Mouse (Mus musculus): ENCODE measurements around the gene Trim69.

Trim69 gene

DNA sequence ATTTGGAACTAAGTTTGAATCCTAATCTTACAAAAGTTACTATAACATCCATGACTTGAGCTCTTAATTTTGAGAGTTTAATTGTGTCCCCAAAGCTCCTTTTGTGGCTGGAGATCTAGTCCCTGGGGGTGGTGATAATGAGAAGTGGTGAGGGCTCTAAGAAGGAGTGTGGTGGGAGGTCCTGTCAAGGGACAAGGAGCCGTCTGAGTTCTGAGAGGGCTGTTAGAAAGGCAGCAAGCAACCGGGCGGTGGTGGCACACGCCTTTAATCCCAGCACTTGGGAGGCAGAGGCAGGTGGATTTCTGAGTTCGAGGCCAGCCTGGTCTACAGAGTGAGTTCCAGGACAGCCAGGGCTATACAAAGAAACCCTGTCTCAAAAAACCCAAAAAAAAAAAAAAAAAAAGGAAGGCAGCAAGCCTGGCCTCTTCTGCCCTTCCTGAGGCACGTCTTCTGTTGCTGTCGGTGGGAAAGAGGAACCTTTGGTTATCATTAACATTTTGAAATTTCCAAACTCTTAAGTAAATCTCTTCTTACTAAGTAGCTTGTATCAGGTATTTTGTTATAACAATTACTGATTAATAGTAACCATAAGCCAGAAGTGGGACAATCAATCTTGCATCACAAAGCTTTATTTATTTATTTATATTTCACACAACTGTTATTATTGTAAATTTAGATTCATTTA lies 6.7 kb upstream of the Trim69 start:
- no peak for DNase-seq

DNA sequence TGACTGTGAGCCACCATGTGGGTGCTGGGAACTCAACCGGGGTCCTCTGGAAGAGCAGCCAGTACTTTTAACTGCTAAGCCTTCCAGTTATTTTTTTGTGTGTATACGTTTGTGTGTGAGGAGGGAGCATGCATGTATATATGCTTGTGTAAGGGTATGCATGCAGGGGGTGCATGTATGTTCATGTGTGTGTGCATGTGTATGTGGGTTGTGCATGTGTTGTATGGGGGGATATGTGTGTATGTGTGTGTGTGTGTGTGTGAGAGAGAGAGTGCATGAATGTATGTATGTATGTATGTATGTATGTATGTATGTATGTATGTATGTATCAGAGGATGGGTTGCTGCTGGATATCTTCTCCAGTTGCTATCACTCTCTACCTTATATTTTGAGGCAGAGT lies 6.0 kb upstream of the Trim69 start:
- no peak for DNase-seq

DNA sequence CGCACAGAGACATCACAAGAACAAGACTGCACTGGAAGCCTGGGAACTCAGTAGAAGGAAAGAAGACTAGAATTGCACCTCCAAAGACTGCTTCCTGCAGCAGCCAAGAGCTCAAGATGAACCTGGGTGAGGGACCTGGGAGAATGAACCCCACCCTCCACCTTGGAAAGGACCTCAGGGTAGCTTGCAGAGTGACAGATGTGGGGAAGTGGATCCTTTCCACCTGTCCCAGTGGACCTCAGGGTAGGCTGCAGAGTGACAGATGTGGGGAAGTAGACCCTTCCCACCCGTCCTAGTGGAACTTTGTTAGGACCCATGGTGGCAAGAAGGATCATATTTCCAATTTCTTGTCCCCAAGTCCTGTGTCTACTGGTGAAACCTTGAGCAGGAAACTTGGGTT lies 5.2 kb upstream of the Trim69 start:
- no peak for DNase-seq

DNA sequence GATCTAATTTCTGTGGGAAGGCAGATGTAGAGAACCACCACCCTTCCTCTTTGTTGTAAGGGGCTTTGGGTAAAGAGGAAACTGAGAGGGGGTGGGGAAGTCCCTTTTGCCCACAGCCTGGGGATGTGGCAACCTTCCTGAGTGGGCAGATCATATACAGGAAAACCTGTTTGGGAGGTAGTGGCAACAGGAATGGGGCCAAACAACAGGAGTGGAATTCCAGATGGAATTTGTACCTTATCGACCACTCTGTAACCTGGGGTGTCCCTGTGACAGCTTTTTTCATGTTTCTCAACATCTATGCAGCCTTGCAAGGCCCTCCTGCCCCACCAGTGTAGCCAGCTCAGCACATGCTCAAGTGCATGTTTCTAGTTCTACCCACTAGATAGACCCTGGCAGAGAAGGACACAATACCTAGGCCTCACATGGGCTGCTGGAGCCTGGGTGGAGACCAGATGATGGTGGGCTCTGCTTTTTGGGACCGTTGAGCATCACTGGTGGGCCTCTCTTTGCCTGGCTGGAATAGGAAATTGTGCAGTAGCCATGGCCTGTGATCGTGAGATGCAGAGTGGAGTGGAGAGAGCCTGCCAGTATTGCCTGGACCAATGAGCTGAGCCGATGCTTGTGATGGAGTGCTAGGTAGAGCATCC lies 4.3 kb upstream of the Trim69 start:
- no peak for DNase-seq

DNA sequence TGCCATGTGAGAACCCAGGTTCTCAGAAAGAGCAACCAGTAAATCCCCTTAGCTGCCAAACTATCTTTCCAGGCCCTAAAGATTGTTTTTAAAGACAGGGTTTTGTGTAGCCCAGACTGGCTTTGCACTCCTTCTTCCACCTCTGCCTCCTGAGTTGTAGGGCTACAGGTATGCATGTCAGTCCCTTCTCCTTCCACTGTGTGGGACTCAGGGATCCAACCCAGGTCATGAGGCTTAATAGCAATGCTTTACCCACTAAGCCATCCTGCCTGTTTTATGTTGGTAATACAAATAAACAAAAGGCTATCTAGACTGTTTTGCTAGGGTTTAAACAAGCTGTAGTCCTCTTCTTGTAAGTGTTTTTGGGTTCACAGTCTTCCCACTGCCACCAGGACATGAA lies 2.9 kb upstream of the Trim69 start:
- DNase-seq: no peak

DNA sequence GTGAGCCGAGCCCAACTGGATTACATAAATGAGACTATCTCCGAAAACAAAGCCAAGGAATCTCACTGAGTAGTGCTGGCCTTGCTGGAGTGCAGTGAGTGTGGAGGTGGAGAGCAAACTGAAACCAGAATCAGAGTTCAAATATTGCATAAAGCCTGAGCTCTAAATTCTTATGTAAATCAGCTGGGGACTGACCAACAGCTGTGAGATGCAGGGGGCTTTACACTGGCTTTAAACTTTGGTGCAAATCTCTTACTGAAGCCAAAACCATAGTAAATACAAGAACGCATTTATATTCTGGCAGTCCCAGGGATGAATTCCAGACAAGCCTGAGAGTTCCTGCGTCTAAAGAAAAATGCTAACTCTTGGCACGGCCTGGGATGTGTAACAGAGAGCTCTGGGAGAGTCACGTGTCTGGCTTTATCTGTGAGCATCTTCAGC lies 2.1 kb upstream of the Trim69 start:
- DNase-seq: no peak

DNA sequence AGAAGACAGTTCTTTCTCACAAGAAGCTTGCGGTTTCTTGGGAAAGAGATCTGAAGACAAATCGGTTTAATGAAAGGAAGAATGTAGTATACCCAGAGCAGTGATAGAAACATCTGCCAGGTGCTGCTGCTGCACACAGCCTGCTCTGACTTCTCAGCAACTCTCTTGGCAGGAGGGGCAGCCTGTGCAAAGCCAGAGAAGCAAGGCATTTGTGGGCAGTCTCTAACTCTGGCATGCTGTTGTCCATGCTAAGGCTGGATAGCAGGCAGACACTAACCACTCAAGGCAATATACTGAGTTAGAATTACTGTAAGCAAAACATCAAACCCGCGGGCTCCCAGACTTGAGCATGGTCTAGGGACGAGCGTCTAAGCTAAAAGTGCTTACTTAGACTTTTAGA lies 833 bp upstream of the Trim69 start:
- DNase-seq: no peak

DNA sequence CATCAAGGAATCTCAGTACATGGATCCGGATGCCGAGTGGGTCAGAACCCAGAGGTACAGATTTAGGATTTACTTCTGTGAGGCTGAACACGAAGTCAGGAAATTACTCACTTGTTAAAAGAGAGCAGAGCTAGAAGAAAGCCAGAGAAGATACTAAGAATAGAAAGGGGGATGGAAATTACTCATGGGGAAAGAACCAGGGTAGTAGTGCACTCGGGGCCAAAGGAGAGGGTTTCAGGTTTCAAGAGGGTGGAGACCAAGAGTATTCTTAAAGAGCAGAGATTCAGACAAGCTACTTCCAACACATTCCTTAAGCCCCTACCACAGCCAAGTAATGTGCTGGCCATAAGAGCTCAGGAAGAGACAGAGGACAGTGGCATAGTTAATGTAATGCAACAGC lies 1.0 kb downstream of the Trim69 start:
- no peak for DNase-seq

DNA sequence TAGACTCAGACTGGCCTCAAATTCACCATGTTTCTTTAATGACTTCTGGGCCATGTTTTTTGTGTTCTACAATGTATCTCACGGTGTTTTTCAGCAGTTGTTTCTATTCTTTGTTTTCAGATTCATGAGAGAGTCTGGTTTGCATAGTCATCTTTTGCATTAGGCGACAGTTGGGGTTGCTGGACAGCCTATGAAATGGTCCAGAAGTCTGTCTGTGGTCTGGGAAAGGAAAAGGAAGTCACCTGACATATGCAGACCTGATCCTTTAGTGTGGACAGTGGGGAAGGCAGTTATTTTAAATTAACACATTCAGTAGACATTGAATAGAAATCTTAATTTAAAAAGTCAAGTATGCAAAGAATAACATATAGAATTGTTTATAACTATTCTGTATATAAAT lies 2.0 kb downstream of the Trim69 start:
- DNase-seq: no peak

DNA sequence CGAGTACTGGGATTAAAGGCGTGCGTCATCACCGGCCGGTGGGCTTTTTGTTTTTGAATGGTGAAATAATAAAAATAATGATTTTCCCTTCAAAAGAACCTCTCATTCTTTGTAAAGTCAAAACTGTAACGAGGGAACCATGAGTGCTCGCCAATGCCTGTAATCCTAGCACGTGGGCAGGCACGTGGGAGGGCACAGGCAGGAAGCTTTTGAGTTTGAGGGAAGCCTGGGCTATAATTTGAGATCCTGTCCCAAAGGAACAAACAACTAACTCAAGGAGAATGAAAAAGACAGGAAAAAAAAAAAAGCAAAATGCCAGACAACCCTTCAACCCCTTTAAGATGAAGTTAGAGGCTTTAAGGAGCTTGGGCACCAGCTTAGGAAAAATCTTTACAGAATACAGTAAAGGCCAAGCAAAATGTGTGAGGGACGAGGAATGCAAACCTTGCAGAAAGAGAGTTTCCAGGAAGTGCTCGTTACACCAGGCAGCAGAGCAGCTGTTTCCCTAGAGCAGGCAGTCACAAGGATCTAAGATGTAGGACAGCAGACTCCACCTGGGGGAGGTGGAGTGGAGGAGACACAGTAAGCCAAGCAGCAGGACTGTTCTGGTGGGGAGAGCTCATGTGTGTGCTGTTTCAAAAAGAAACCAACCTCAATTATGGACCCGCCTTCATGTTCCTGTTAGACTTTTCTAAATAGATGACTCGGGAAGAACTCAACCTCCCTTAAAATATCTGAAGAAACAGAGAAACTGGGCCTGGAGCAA lies 3.1 kb downstream of the Trim69 start:
- DNase-seq: no peak

DNA sequence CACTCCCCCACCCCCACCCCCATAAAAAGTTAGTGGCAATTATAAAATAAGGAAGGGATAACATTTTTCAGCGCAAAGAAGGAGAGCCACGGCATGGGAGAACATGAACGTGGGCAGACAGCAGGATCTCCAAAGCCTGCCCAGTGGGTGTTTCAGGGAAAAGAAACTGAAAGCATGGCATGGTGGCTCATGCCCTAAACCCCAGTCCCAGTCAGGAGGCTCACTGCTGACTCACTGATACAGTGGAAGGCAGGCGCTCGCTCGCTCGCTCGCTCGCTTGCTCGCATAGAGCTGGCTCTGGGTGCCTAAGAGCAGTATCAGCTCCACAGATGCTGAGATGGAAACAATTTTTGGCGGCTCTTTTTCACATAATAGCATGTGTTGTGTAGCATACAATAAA lies 3.8 kb downstream of the Trim69 start:
- no peak for DNase-seq

DNA sequence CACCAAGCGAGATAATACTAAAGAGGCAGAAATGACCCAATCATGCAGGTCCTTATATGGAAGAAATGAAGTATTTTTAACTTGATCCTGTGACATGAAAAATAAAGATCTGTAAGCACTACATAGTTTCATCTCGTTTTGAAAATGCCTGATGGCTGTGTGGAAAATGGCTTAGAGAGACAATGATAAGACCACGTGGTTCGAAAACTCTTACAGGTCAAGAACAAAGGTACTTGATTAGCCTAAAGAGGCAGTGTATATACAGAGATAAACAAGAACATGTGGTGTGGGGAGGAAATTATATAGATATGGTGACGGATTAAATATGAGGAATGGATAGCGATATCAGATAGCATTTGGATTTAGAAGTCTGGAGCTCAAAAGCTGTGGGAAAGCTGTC lies 10.8 kb downstream of the Trim69 start:
- DNase-seq: no peak

DNA sequence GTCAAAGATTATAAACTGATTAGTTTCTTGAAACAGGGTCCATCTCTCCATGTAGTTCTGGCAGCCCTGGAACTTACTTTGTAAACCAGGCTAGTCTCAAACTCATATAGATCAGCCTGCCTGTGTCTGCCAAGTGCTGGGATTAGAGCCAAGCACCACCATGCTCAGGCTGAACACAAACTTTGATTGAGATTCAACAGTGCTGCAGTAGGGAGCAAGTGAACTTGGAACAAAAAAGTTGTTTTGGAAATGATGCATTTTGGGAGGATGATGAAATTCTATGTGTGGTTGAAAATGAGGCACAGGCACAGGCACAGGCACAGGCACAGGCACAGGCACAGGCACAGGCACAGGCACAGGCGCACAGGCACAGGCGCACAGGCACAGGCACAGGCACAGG lies 11.7 kb downstream of the Trim69 start:
- no peak for DNase-seq

DNA sequence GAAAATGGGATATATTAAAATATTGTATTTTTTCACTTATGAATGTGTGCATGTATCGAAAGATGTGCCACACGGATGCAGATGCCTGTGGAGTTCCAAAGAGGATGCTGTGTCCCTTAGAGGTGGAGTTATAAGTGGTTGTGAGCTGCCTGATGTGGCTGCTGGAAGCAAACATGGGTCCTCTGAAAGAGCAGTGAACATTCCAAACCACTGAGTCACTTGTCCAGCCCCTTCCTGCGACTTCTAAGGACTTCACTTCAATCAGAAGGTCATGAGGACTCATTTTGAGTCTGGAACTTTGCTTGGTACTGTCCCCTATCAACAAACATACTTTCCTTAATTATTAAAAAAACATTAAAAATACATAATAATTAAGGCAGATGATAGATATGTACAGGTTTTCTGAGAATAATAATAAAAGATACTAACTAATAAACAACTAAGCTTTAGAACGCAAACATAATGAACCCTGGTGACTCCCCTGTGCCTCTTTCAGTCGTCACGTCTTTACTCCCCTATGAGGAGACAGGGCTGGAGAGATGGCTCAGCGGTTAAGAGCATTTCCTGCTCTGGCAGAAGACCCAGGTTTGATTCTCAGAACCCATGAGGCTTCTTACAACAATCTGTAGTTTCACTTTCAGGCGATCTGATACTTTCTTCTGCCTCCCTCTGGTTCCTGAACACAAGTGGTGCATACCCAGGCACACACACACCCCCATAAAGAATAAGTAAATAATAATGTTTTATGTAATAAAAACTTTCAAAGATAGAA lies 19.7 kb downstream of the Trim69 start:
- DNase-seq: no peak

DNA sequence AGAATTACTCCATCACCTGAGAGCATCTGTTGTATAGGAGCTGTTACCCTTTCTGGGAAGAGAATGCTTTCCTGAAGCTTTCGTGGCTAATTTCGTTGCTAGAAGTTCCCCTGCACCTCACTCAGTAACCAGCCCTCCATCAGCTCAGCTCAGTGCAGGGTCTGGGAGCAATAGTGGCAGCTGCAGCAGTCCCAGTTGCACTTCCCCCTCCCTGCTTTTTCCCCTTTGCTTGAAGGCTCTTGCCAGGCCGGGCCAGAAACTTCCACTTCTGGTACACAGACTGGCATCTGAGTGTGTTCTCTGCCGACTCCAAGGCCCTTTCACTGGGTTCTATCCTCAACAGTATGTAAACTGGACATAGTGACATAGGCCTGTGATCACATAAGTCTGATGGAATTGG lies 24.6 kb downstream of the Trim69 start:
- DNase-seq: no peak

DNA sequence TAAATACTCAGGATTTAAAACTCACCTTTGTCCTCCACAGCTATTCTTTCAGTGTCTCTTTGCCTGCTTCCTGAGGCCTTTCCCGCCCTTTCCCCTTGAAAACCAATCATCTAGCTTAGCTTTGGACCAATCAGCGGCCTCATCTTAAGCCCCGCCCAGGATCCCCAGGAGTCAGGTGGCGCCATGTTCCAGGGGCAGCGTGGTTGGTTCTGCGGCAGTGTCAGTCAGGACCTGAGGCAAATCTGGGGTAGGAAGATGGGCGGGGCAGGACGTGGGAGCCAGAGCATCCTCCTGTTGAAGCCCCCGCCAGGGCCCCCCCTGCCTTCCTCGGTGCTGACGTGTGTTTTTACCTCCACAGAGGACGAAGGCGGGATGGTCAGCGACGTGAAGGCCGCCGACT lies 25.6 kb downstream of the Trim69 start, which contains the start of the genes Patl2 and Terb2:
Gene Patl2 (minus strand): TSS at position 84 of the 400 bp plus-strand sequence.
Gene Terb2 (plus strand): TSS at position 167 of the 400 bp plus-strand sequence.
- no peak for DNase-seq

DNA sequence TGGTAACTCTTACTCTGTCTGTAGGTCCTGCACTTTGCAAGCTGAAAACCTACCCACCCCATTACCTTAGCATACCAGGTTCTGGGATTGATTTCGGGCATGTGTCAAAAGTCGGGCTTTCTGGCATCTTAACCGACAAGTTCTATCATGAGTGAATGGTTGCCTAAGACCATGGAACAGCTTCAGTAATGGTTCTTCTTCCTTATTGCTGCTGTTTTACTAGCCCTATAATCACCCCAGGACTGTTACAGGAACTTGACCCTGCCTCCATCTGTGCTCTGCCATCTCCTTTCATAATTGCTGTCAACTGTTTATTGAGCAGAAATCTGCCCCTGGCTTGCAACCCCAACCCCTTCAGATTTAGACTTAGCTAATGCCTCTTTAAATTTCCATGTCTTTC lies 26.3 kb downstream of the Trim69 start:
- no peak for DNase-seq

DNA sequence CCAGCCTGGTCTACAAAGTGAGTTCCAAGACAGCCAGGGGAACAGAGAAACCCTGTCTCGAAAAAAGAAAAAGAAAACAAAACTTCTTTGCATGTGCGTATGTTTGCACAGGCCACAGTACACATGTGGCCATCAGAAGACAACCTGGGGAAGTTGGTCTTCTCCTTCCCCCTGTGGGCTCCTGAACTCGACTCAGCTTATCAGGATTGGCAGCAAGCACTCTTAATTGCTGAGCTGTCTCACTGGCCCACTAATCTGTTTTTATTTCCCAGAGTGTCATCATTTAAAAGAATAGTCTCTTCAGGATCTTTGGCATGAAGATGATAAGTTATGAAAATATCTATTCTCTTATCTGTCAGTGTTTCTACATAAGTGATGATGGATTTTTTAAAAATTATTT lies 31.3 kb downstream of the Trim69 start:
- DNase-seq: no peak

DNA sequence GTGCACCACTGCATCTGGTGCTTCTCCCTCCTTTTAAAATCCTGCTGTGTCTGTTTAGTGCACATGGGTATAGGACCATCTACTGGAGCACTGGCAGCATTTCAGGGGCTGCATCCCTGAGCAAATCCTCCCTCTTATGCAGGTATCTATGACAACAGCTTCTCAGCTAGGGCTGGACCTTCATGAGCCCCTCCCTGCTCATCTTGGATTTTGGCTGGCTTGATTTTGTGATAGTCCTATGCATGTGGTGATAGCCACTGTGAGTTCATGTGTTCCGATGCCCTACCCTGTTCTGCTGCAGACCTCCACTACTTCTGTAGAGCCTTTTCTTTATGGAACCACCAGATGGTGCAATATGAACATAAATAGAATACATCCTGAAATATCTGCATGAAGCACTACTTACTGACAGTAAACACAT lies 34.0 kb downstream of the Trim69 start:
- DNase-seq: peak in 1 of 2 experiments; percentile 39

DNA sequence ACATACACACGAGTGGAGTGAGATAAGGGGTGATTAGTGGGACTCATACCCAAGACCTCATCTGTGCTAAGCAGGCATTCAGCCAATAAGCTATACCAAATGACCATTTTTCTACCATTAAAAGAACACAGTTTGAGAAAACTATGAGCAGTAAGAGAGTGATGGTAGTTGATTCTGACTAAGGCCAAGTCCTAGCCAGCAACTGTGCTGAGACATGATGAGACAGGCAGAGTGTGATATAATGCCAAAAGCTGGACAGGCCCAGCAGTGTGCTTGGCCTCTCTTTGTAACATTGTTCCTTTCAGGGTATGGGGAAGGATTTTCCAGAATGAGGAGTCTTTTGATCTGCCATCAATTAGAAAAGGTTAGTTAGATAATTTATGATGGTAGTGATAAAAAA lies 41.0 kb downstream of the Trim69 start:
- DNase-seq: no peak

DNA sequence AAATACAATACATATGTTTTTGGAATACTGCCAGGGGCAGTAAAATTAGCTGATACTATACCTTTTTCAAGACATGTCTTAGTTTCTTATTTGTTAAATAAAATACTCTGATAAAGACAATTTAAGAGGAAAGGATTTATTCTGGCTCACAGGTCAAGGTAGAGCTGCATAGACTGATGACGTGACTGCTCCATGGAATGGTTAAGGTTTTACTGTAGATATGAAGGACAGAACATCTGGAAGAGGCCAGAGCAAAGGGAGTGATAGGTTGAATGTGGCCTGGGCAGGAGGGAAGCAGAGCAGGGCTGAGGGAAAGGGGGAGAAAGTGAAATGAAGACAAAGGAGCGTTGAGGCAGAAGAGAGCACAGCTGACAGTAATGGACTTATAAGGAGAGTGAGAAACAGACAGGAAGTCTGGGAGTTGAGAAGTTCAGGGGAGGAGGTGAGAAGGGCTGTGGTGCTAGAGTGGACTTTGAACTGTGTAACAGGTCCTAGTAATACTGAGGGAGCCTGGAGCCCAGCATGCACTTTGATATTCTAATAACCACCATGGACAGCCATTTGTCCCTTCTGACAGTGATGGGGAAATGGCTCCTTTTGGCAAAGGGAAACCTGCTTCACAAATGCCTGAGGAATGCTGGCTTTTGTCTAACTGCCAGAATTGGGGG lies 46.1 kb downstream of the Trim69 start:
- DNase-seq: no peak

DNA sequence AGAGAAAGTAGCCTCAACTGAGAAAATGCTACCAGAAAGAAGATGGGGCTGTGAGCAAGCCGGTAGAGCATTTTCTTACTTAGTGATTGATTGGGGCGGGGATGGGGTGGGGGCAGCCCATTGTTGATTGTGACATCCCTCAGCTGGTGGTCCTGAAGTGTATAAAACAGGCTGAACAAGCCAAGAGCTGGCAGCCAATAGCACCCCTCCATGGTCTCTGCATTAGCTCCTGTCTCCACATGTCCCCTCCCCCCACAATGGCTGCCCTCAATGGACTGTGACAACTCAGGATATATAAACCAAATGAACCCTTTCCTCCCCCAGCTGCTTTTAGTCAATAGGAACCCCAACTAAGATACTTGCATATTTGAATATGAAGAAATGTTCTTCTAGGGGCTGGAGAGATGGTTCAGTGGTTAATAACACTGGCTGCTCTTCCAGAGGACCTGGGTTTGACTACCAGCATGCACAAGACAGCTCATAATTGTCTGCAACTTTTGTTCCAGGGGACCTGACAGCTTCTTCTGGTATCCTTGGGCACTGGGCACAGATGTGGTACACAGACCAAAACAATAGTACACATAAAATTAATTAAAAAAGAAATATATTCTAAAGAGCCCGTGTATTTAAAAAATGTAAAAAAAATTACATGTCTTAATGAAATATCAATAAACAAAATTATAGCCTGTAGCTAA lies 50.2 kb downstream of the Trim69 start:
- DNase-seq: no peak
